Mouse (Mus musculus): ENCODE results near the gene Nedd9.

DNA sequence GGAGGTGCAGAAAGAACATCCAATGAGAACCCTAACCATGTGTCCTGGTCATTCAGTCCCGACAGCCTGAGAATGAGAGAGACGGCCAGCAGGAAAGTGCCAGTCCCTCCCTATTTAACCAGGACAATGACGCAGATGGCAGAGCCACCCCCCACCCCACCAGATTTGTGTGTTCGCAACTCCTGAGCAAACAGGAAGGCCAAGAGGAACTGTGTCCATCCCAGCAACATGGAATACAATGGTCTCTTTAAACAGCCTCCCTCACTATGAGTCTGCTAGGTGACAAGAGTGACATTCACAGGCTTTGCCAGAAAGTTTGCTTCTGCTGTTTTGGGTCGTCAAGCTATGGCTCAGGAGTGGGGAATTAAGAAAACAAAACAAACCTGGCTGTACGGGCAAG, 141.9 kb downstream of the Nedd9 start:
- no peak for TF ChIP-seq CTCF (IDR thresholded peaks at IDR 0.05; ENCODE audit: borderline replicate concordance, insufficient read depth, low read length)
- no peak for TF ChIP-seq POLR2A (IDR thresholded peaks at IDR 0.05; ENCODE audit: low read depth, low read length)
